Mouse (Mus musculus): Measurements from ENCODE around the gene Wfdc13. TPM values are rescaled to one million over a fixed set of nuclear protein-coding genes. Genes with fewer than 3 reads are reported as not detected.

Gene Wfdc13
- polyA plus RNA-seq, 1 experiment from 2014 or later: not detected

GRCm38 (mm10) chr2:164733259-164733658 lies 48.4 kb downstream of the Wfdc13 start:
- no peaks in the 10 kb centered on the region for H3K4me1 ChIP-seq
- no peak for DNase-seq (ENCODE audit: low spot score)
- no peak overlapping the region for H3K27ac ChIP-seq
- no peak overlapping the region for H3K4me3 ChIP-seq
- no peaks in the 10 kb centered on the region for H3K36me3 ChIP-seq
- 77% methylated on average over 2 of the region's 2 CpGs for WGBS
- H3K9me3 ChIP-seq: no peaks in the 10 kb centered on the region
- no peaks in the 10 kb centered on the region for H3K27me3 ChIP-seq (ENCODE audit: insufficient read depth, poor library complexity, severe bottlenecking)

- no peak overlapping the region for H3K27ac ChIP-seq
Observed at GRCm38 (mm10) chr2:164734839-164735238, 49.9 kb downstream of the Wfdc13 start.

GRCm38 (mm10) chr2:164735446-164735845 lies 50.5 kb downstream of the Wfdc13 start:
- no peak for DNase-seq (ENCODE audit: low spot score)
- Histone ChIP-seq H3K4me1 (no peaks in the 10 kb centered on the region), H3K4me3 (no peak overlapping the region), H3K36me3 (no peaks in the 10 kb centered on the region), H3K27ac (no peak overlapping the region), H3K9me3 (no peaks in the 10 kb centered on the region), H3K27me3 (ENCODE audit: insufficient read depth, poor library complexity, severe bottlenecking) (no peaks in the 10 kb centered on the region)
- whole genome bisulfite sequencing: 87% methylated on average over 5 of the region's 5 CpGs

More at GRCm38 (mm10) chr2:164734839-164735238, 49.9 kb downstream of the Wfdc13 start:
- no peaks in the 10 kb centered on the region for H3K9me3 ChIP-seq
- DNase-seq (ENCODE audit: low spot score): no peak
- no peaks in the 10 kb centered on the region for H3K4me1 ChIP-seq
- 75% methylated on average over 5 of the region's 5 CpGs for WGBS
- no peaks in the 10 kb centered on the region for H3K36me3 ChIP-seq
- H3K27me3 ChIP-seq (ENCODE audit: insufficient read depth, poor library complexity, severe bottlenecking): no peaks in the 10 kb centered on the region
- H3K4me3 ChIP-seq: no peak overlapping the region

Other genes starting within 250 kb of the Wfdc13 start
- gene Sdc4, start 241.2 kb upstream of the Wfdc13 start, polyA plus RNA-seq (2016; fragmentation: Nextera tagmentation; extraction: Ambion mirVana): 37.3 and 37.8 TPM in 2 replicates
- gene Sys1, start 228.1 kb upstream of the Wfdc13 start, polyA plus RNA-seq (2016; fragmentation: Nextera tagmentation; extraction: Ambion mirVana): 41.2 and 52.5 TPM in 2 replicates
- gene Gm20458, start 224.1 kb upstream of the Wfdc13 start, polyA plus RNA-seq (2016; fragmentation: Nextera tagmentation; extraction: Ambion mirVana): 10.3 and 11.7 TPM in 2 replicates
- not detected in 2 replicates for gene Trp53tg5, start 211.4 kb upstream of the Wfdc13 start, polyA plus RNA-seq (2016; fragmentation: Nextera tagmentation; extraction: Ambion mirVana)
- 7.4 and 16.5 TPM in 2 replicates for gene Dbndd2, start 199.0 kb upstream of the Wfdc13 start, polyA plus RNA-seq (2016; fragmentation: Nextera tagmentation; extraction: Ambion mirVana)
- 51.0 and 59.1 TPM in 2 replicates for gene Pigt, start 187.6 kb upstream of the Wfdc13 start, polyA plus RNA-seq (2016; fragmentation: Nextera tagmentation; extraction: Ambion mirVana)
- gene Wfdc2, start 122.7 kb upstream of the Wfdc13 start, polyA plus RNA-seq (2016; fragmentation: Nextera tagmentation; extraction: Ambion mirVana): 11.1 and 28.0 TPM in 2 replicates
- gene Spint3, start 111.6 kb upstream of the Wfdc13 start, polyA plus RNA-seq (2016; fragmentation: Nextera tagmentation; extraction: Ambion mirVana): not detected in 2 replicates
- not detected in 2 replicates for gene Wfdc6a, start 99.7 kb upstream of the Wfdc13 start, polyA plus RNA-seq (2016; fragmentation: Nextera tagmentation; extraction: Ambion mirVana)
- gene Eppin, start 91.5 kb upstream of the Wfdc13 start, polyA plus RNA-seq (2016; fragmentation: Nextera tagmentation; extraction: Ambion mirVana): not detected in 2 replicates
- not detected in 2 replicates for gene Wfdc6b, start 71.6 kb upstream of the Wfdc13 start, polyA plus RNA-seq (2016; fragmentation: Nextera tagmentation; extraction: Ambion mirVana)
- gene Wfdc8, start 71.5 kb upstream of the Wfdc13 start, polyA plus RNA-seq (2016; fragmentation: Nextera tagmentation; extraction: Ambion mirVana): not detected in 2 replicates
- not detected in 2 replicates for gene Wfdc16, start 46.3 kb upstream of the Wfdc13 start, polyA plus RNA-seq (2016; fragmentation: Nextera tagmentation; extraction: Ambion mirVana)
- not detected in 2 replicates for gene Wfdc10, start 29.1 kb upstream of the Wfdc13 start, polyA plus RNA-seq (2016; fragmentation: Nextera tagmentation; extraction: Ambion mirVana)
- not detected in 2 replicates for gene Wfdc9, start 28.5 kb upstream of the Wfdc13 start, polyA plus RNA-seq (2016; fragmentation: Nextera tagmentation; extraction: Ambion mirVana)
- not detected in 2 replicates for gene Wfdc11, start 11.0 kb upstream of the Wfdc13 start, polyA plus RNA-seq (2016; fragmentation: Nextera tagmentation; extraction: Ambion mirVana)
- not detected in 2 replicates for gene Spint4, start 13.4 kb downstream of the Wfdc13 start, polyA plus RNA-seq (2016; fragmentation: Nextera tagmentation; extraction: Ambion mirVana)
- not detected in 2 replicates for gene Spint5, start 30.2 kb downstream of the Wfdc13 start, polyA plus RNA-seq (2016; fragmentation: Nextera tagmentation; extraction: Ambion mirVana)
- gene Wfdc3, start 60.8 kb downstream of the Wfdc13 start, polyA plus RNA-seq (2016; fragmentation: Nextera tagmentation; extraction: Ambion mirVana): 0.43 and 0.49 TPM in 2 replicates
- gene Dnttip1, start 60.9 kb downstream of the Wfdc13 start, polyA plus RNA-seq (2016; fragmentation: Nextera tagmentation; extraction: Ambion mirVana): 60.3 and 76.6 TPM in 2 replicates
- 496 and 550 TPM in 2 replicates for gene Ube2c, start 84.8 kb downstream of the Wfdc13 start, polyA plus RNA-seq (2016; fragmentation: Nextera tagmentation; extraction: Ambion mirVana)
- 0.67 TPM in 1 of 2 replicates, not detected in the other for gene Tnnc2, start 94.9 kb downstream of the Wfdc13 start, polyA plus RNA-seq (2016; fragmentation: Nextera tagmentation; extraction: Ambion mirVana)
- 19.1 and 29.5 TPM in 2 replicates for gene Snx21, start 100.7 kb downstream of the Wfdc13 start, polyA plus RNA-seq (2016; fragmentation: Nextera tagmentation; extraction: Ambion mirVana)
- 17.8 and 21.5 TPM in 2 replicates for gene Acot8, start 119.8 kb downstream of the Wfdc13 start, polyA plus RNA-seq (2016; fragmentation: Nextera tagmentation; extraction: Ambion mirVana)
- gene Zswim3, start 120.0 kb downstream of the Wfdc13 start, polyA plus RNA-seq (2016; fragmentation: Nextera tagmentation; extraction: Ambion mirVana): 7.7 and 9.7 TPM in 2 replicates
- 13.7 and 14.3 TPM in 2 replicates for gene Zswim1, start 137.6 kb downstream of the Wfdc13 start, polyA plus RNA-seq (2016; fragmentation: Nextera tagmentation; extraction: Ambion mirVana)
- 0.38 TPM in 1 of 2 replicates, not detected in the other for gene Spata25, start 143.4 kb downstream of the Wfdc13 start, polyA plus RNA-seq (2016; fragmentation: Nextera tagmentation; extraction: Ambion mirVana)
- gene Ctsa, start 147.8 kb downstream of the Wfdc13 start, polyA plus RNA-seq (2016; fragmentation: Nextera tagmentation; extraction: Ambion mirVana): 138 and 149 TPM in 2 replicates
- gene Neurl2, start 148.3 kb downstream of the Wfdc13 start, polyA plus RNA-seq (2016; fragmentation: Nextera tagmentation; extraction: Ambion mirVana): 28.2 and 55.0 TPM in 2 replicates
- gene Pltp, start 172.6 kb downstream of the Wfdc13 start, polyA plus RNA-seq (2016; fragmentation: Nextera tagmentation; extraction: Ambion mirVana): 8.1 and 12.6 TPM in 2 replicates
- gene Pcif1, start 194.2 kb downstream of the Wfdc13 start, polyA plus RNA-seq (2016; fragmentation: Nextera tagmentation; extraction: Ambion mirVana): 57.9 and 61.5 TPM in 2 replicates
- 12.6 and 13.5 TPM in 2 replicates for gene Zfp335, start 226.7 kb downstream of the Wfdc13 start, polyA plus RNA-seq (2016; fragmentation: Nextera tagmentation; extraction: Ambion mirVana)